Mouse (Mus musculus): ENCODE measurements around the gene Olfr945. TPM values are rescaled to one million over a fixed set of nuclear protein-coding genes. Genes with fewer than 3 reads are reported as not detected.

Olfr945 gene
- total RNA-seq (2015; ENCODE audit: low replicate concordance) = not detected in 2 replicates
- not detected in 2 replicates for total RNA-seq (2017; ENCODE audit: low replicate concordance)

GRCm38 (mm10) chr9:39276718-39277117, at the start of gene Olfr945:
Olfr945 (minus strand) TSS chr9:39276818.
- no peak for ATAC-seq (replicated peaks; ENCODE audit: low FRiP score, poor library complexity, severe bottlenecking)

- ATAC-seq (replicated peaks; ENCODE audit: low FRiP score, poor library complexity, severe bottlenecking) = no peak
Observed at GRCm38 (mm10) chr9:39325945-39326344, 49.3 kb upstream of the Olfr945 start, which contains the start of gene Olfr948. Olfr948 (minus strand) TSS chr9:39326045.

GRCm38 (mm10) chr9:39287136-39287535, 10.5 kb upstream of the Olfr945 start:
- ATAC-seq (replicated peaks; ENCODE audit: low FRiP score, poor library complexity, severe bottlenecking) = no peak

GRCm38 (mm10) chr9:39249894-39250293, 26.7 kb downstream of the Olfr945 start, which contains the start of gene Olfr1537:
Olfr1537 (minus strand) TSS chr9:39249994.
- no peak for ATAC-seq (replicated peaks; ENCODE audit: low FRiP score, poor library complexity, severe bottlenecking)

Other genes with a start within 250 kb of the Olfr945 start
- gene Olfr937, start 211.9 kb downstream of the Olfr945 start, total RNA-seq (2015; ENCODE audit: low replicate concordance) = not detected in 2 replicates
- not detected in 2 replicates for gene Olfr937, start 211.9 kb downstream of the Olfr945 start, total RNA-seq (2017; ENCODE audit: low replicate concordance)
- gene Olfr938, start 197.9 kb downstream of the Olfr945 start, total RNA-seq (2015; ENCODE audit: low replicate concordance) = not detected in 2 replicates
- not detected in 2 replicates for gene Olfr938, start 197.9 kb downstream of the Olfr945 start, total RNA-seq (2017; ENCODE audit: low replicate concordance)
- gene Olfr27, start 148.7 kb downstream of the Olfr945 start, total RNA-seq (2015; ENCODE audit: low replicate concordance) = not detected in 2 replicates
- not detected in 2 replicates for gene Olfr27, start 148.7 kb downstream of the Olfr945 start, total RNA-seq (2017; ENCODE audit: low replicate concordance)
- gene Olfr943, start 110.5 kb downstream of the Olfr945 start, total RNA-seq (2015; ENCODE audit: low replicate concordance) = not detected in 2 replicates
- not detected in 2 replicates for gene Olfr943, start 110.5 kb downstream of the Olfr945 start, total RNA-seq (2017; ENCODE audit: low replicate concordance)
- not detected in 2 replicates for gene Olfr944, start 74.9 kb downstream of the Olfr945 start, total RNA-seq (2015; ENCODE audit: low replicate concordance)
- gene Olfr944, start 74.9 kb downstream of the Olfr945 start, total RNA-seq (2017; ENCODE audit: low replicate concordance) = not detected in 2 replicates
- not detected in 2 replicates for gene Olfr1537, start 26.8 kb downstream of the Olfr945 start, total RNA-seq (2015; ENCODE audit: low replicate concordance)
- not detected in 2 replicates for gene Olfr1537, start 26.8 kb downstream of the Olfr945 start, total RNA-seq (2017; ENCODE audit: low replicate concordance)
- not detected in 2 replicates for gene Olfr948, start 49.2 kb upstream of the Olfr945 start, total RNA-seq (2015; ENCODE audit: low replicate concordance)
- not detected in 2 replicates for gene Olfr948, start 49.2 kb upstream of the Olfr945 start, total RNA-seq (2017; ENCODE audit: low replicate concordance)
- not detected in 2 replicates for gene Olfr951, start 110.6 kb upstream of the Olfr945 start, total RNA-seq (2015; ENCODE audit: low replicate concordance)
- gene Olfr951, start 110.6 kb upstream of the Olfr945 start, total RNA-seq (2017; ENCODE audit: low replicate concordance) = not detected in 2 replicates
- not detected in 2 replicates for gene Olfr952, start 150.3 kb upstream of the Olfr945 start, total RNA-seq (2015; ENCODE audit: low replicate concordance)
- gene Olfr952, start 150.3 kb upstream of the Olfr945 start, total RNA-seq (2017; ENCODE audit: low replicate concordance) = not detected in 2 replicates
- not detected in 2 replicates for gene Olfr954, start 179.9 kb upstream of the Olfr945 start, total RNA-seq (2015; ENCODE audit: low replicate concordance)
- gene Olfr954, start 179.9 kb upstream of the Olfr945 start, total RNA-seq (2017; ENCODE audit: low replicate concordance) = not detected in 2 replicates
- gene Olfr955, start 195.1 kb upstream of the Olfr945 start, total RNA-seq (2015; ENCODE audit: low replicate concordance) = not detected in 2 replicates
- gene Olfr955, start 195.1 kb upstream of the Olfr945 start, total RNA-seq (2017; ENCODE audit: low replicate concordance) = not detected in 2 replicates
- not detected in 2 replicates for gene Olfr44, start 217.2 kb upstream of the Olfr945 start, total RNA-seq (2015; ENCODE audit: low replicate concordance)
- not detected in 2 replicates for gene Olfr44, start 217.2 kb upstream of the Olfr945 start, total RNA-seq (2017; ENCODE audit: low replicate concordance)
- not detected in 2 replicates for gene Olfr957, start 239.0 kb upstream of the Olfr945 start, total RNA-seq (2015; ENCODE audit: low replicate concordance)
- not detected in 2 replicates for gene Olfr957, start 239.0 kb upstream of the Olfr945 start, total RNA-seq (2017; ENCODE audit: low replicate concordance)